Mouse (Mus musculus) heart, postnatal 36 days (tissue): Measurements from ENCODE around the gene Furin. TPM values are rescaled to one million over a fixed set of nuclear protein-coding genes. Genes with fewer than 3 reads are reported as not detected.
A peak's percentile ranks its signal among the peaks of the same experiment; 100 is the strongest.
"Not testable (repeated sequence)": the region's sequence is repeated elsewhere in the genome, so short reads cannot be mapped to it uniquely, and the experiment has no call there.

Experiments
- DNase-seq, 2 experiments: peaks; one replicate each; pipeline ENCODE4 v3.0.0; 2021 to 2022
- intact Hi-C: fragments of 180-260 bp; cut with DNase I; formaldehyde crosslinking; loops from one replicate; pipeline ENCODE4 v1.15.1; 2025
- total RNA-seq, 2 experiments: library from RNA; stranded (reverse); gene quantifications; 2 replicates each; pipeline ENCODE4 v1.2.3; 2021

Furin gene
- total RNA-seq, 2 experiments from 2014 or later: 111 to 120 TPM

DNA sequence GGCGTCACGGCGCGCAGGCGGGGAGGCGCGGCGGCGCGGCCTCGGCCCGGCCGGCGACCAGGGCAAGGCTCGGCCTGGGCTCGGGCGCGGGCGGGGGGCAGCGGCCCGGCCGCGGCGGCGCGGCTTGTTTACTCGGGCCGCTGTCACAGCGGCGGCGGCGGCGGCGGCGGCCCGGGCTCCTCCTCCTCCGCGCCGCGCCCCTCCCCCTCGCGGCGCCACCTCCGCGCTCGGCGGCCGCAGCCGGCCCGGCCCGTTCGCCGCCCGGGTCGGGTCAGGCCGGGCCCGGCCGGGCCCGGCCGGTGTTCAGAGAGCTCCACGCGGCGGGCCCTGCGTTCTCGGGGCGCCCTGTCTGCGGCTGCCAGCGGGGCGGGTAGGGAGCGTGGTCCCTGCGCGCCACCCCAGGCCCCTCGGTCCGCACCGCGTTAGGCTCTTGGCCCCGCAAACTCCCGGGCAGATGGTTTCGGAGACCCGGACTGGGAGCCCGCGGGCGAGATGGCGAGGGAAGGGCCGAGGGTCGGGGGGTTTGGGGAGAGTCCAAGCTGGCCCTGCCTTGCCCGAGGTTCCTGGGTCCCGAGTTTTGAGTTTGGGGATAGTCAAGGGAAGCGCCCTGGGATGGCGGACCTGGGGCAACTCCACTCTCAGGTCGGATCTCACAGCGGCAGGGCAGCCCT lies 2.5 kb downstream of the Furin start:
- DNase-seq: peak; percentile 80 to 81
- intact Hi-C loops: no loop called here

DNA sequence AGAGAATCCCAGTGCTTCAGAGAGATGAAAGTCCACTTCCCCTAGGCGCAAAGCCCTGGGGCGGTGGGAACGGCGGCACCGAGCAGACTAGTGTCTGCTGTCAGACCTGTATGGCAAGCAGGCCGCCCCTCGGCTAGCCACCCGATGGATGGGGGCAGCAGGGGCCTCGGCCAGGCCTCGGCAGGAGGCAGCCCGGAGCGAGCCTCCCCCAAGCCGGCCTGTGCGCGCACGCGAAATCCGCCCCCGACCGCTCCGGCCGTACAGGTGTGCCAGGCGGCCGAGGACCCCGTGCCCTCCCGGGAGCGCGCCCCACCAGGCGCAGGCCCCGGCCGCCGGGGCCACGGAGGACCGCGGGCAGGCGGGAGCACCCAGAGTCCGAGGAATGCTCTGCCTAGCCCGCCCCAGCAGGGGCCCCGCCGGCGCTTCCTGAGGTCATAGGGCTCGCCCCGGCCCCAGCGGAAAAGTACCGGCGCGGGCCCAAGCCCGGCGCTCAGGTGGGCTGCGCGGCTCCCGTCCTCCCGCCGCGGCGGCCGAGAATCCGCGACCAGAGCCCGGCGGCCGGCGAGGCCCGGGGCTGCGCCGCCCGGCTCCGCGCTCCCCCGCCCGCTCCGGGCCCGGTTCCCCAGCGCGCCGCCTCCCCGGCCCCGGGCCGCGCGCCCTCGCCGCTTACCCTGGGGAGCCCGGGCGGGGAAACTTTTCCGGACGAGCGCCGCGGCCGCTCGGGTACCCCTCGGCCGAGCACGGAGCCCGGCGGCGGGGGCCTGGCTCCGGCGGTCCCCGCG lies 3.2 kb downstream of the Furin start:
- intact Hi-C loops: loop anchor here (2.0 kb wide), 1 partner anchor 133 kb away; the partner anchor contains the start of gene Blm
- peak; percentile 55 to 73 for DNase-seq

DNA sequence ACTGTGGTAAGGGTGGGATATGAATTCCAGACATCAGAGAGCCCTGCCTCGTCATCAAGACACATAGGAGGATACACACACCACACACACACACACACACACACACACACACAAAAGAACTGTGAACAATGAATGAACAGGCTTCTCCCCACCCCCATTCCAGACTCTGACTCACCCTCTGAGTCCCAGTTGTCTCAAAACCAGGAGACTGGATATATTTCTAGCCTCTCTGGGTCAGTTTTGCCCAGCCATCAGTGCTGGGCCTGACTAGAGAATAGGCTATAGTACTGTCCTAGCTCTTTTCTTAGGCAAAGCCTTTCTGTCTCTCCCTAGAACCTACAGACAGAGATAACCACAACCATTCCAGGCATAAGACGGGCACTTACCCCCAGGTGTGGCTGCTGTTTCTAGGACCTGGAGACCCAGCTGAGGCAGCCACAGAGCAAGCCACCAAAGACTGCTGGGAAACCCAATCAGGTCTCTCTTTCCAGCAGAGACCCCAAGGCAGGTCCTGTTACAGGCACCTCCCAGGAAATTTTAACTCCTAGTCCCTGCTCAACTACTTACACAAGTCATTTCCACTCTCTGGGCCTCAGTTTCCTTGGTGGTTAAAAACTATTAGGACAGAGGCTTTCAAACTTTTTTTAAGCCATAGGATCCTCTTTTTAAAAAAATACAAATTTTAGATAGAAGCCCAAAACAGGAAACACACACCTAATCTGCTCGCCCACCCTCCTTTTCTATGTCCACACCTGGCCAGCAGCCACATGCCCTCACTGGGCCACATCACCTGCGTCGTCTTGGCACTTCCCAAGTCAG lies 4.0 kb downstream of the Furin start:
- no peak for DNase-seq
- intact Hi-C loops: loop anchor here (2.0 kb wide), 1 partner anchor 134 kb away; the partner anchor contains the start of gene Blm

DNA sequence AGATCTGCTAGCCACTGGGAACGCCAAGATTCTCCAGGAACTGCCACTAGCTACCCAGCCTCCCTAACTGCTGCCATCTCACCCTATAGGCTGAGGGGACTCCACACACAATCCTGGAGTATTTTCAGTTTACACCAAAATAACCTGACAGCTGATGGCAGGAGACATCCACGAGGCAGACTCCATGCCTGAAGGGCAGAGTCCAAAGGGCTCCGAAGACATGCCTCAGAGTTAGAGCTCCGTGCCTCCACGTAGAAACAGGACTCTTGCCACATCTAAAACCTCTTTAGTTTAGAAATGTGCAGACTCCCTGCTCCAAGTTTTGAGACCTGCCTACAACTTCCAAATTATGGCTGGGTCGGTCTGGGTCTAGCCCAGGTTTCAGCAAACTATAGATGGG lies 4.7 kb downstream of the Furin start:
- DNase-seq: no peak
- intact Hi-C loops: loop anchor here (2.0 kb wide), 1 partner anchor 134 kb away; the partner anchor contains the start of gene Blm

DNA sequence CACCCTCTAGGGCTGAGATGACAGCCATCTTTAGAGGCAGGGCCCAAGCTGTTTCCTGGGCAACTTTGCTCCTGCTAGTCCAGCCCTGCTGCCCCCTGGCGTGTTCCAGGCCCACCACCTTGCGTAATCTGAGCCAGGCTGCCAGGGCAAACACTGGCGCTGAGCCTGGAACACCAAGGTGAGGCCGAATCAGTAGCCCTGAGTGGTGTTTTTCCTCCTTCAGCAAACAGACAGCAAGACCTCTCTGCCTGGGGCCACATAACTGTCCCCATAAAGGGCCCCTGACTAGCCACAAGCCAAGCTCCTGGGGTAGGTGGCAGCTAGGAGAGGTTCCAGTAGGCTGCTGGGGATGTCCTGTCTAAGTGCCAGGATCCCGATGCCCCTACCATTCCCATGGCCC lies 5.1 kb downstream of the Furin start:
- peak; percentile 56 to 72 for DNase-seq
- intact Hi-C loops: loop anchor here (2.0 kb wide), 1 partner anchor 135 kb away; the partner anchor contains the start of gene Blm

DNA sequence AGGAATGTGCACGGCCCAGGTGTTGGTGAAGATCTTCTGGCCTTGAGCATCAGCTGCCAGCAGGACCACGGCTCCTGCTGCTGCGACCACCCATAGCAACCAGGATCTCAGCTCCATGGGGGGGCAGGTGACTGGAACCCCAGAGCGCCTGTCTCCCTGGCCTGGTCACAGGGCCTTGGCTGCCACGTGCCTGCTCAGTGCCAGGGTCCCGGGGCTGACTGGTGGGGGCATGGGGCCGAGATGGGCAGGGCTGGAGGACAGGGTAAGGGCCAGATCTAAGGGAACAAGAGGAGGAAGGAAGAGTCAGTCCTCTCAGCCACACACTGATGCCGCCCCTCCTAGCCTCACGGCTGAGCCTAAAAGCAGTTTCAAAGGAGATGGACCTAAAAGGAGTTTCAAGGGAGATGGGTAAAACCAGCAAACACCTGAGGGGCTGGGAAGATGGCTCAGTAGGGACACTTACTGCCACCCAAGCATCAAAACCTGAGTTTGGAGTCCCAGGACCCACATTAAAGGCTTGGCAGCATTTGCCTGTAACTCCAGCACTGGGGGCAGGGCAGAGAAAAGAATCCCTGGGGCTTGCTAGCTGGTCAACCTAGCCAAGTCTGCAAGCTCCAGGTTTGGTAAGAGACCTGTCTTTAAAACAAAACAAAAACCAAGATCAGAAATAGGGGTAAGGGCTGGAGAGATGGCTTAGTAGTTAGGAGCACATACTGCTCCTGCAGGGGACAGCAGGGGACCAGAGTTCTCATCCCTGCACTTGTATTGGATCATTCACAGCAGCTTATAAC lies 6.4 kb downstream of the Furin start:
- intact Hi-C loops: no loop called here

DNA sequence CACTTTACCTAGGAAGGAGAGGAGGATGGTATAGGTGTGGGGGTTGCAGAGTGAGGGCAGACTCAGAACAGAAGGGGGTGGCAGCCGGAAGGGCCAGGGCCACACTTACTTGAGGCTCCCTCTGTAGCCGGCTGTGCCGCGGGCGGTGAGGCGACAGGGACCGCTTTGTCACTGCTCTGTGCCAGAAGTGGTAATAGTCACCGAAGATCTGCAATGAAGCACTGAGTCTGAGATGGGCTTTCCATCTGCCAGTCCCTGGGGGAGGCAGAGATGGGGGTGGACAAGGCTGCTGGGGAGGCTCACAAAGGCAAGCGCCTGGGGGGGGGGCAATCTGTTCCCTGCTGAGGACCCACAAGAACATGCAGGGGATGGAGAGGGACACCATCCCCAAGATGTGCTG lies 7.2 kb downstream of the Furin start:
- no peak for DNase-seq
- intact Hi-C loops: no loop called here

More for the DNA sequence above, 6.4 kb downstream of the Furin start:
- DNase-seq: no peak

DNA sequence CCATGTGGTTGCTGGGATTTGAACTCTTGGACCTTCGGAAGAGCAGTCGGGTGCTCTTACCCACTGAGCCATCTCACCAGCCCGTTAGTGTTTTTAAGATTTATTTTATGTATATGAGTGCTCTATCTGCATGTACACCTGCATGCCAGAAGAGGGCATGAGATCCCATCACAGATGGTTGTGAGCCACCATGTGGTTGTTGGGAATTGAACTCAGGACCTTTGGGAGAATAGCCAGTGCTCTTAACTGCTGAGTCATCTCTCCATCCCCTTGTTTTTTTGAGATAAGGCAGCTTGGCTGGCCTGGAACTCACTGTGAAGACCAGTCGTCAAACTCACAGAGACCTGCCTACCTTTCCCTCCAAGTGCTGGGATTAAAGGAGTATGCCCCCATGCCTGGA lies 8.8 kb downstream of the Furin start:
- DNase-seq, intact Hi-C loops: not testable (repeated sequence)

DNA sequence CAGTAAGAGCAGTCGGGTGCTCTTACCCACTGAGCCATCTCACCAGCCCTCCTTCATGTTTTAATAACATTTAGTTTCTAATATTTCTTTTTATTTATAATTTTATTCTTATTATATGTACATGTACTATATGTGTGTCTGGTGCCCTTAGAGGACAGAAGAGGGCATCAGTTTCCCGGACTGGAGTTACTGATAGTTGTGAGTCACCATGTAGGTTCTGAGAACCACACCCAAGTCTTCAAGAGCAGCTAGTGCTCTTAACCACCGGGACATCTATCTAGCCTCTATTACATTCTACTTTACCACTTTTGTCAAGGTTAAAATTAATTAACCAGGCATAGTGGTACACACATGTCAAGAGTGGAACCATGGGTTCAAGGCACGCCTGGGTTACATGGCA lies 10.6 kb downstream of the Furin start:
- DNase-seq: no peak
- intact Hi-C loops: no loop called here

DNA sequence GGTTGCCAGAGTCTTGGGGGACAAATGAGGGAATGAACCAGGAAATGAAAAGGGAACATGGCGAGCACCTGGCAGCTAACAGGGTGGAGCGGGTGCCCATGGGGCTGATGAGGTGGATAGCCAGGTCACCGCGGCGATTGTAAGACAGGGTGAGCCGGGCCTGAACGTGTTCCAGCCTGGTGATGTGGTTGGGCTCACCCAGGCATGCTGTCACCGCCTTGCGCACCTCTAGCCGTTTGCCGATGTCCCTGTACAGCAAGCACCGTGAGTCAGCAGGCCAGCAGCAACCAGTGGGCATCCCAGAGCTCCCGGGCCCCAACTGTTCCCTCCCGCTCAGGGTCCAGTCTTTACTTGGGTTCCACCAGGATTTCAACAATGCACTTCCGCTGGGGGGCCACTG lies 13.1 kb downstream of the Furin start:
- DNase-seq: no peak
- intact Hi-C loops: no loop called here

DNA sequence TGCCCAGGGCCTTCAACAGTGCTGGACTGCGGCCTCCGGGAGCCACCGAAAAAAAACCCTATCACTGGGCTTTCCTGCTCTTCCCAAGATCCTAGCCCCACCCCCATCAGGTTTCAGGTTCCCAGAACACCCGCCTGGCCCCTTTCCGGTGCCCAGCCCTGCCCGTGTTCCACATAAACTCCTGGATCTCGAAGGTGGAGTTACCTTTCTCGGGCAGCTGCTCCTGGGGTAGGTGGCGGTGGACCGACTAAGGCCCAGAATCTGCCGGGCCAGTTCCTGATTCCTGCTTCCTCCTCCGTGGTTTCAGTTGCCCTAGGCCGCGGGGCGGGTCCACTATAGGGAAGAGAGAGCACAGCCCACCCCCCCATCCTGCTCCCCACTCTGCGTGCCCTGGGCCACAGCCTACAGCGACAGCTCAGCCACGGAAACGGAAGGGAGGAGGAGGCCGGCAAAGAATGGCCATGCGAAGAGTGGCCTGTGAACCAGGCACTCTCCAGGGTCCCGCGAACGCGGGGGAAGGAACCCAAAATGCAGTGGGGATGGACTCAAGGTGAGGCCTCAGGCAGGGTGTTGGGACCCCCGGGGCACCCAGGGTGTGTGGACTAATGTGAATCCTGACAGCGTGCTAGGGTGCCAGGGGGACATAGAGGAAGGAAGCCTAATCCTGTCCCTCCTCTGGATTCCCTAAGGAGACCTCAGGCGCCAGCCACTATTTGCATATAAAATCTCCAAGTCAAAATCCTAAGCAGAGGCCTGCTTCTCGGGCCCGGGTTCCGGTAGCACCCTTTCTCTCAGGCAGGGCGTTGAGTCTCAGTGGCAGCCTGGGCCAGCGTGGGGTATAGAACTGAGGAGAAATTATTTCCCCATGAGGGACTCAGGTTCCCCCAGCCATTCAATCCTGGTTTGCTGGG lies 17.3 kb downstream of the Furin start, which contains the start of gene Fes:
Gene Fes, minus strand, starts transcription at position 314 of the 911 bp plus-strand sequence.
- peak; percentile 75 to 82 for DNase-seq
- intact Hi-C loops: loop anchor here (5.0 to 10.0 kb wide), 3 partner anchors 299 to 457 kb away; partner anchors contain the start of gene Crtc3

DNA sequence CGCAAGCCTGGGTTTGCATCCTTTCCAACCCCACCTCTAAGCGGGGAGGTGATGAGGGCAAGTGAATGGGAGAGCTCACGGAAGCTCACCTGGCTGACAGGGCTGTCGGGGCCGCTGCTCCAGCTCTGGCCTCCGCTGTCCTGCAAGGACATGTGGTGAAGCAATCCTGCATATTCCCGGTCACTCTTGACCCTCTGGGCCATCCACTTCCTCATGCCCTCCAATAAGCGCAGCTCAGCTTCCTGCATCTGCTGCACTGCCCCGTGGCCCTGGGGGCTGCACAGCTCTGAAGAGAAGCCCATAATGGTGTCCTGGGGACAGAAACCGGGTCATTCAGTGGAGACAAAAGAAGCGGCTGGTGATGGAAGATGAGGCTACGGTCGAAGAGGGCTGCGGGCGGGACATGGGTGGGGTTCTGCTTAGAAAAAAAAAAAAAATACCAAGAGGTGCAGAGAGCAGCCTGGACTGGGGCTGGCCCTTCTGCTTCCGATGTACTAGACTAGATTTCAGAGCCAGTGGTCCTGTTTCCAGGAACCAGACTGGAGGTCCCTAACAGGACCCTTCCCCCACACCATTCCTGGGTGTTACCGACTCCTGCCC lies 18.1 kb downstream of the Furin start:
- peak; percentile 47 to 58 for DNase-seq
- intact Hi-C loops: loop anchor here (5.0 to 10.0 kb wide), 3 partner anchors 300 to 458 kb away; partner anchors contain the start of gene Crtc3

DNA sequence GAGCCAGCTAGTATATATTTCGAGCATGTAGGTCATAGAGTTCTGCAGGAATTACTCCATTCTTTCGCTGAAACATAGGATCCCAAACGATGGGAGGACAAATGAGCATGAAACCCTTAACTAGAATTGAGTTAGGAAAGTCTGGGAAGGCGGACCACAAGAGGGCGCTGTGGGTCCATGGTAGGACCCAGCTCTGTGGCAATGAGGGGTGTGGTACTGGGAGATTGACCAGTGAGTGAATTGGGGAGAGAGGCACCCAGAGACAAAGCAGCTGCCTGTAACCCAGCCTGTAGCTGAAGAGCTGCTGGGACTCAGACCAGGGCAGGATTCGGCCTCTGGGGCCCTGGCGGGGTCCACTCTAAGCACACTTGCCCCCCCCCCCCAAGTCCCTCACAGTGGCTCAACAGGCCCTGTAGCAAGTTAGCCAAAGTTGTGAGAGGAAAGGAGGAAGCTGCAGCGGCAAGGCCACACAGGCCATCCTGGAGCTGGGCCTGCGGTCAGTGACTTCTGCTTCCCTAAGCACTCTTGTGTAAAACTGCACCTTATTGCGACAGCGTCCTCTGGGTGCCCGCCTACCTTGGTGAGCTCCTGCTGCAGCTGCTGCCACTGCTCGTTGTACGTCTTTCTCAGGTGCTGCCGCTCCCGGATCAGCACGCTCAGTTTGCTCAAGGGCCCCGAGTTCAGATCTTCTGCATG lies 18.9 kb downstream of the Furin start:
- intact Hi-C loops: loop anchor here (1.0 to 10.0 kb wide), 5 partner anchors 194 to 458 kb away; partner anchors contain the start of gene Crtc3
- peak; percentile 94 to 97 for DNase-seq

DNA sequence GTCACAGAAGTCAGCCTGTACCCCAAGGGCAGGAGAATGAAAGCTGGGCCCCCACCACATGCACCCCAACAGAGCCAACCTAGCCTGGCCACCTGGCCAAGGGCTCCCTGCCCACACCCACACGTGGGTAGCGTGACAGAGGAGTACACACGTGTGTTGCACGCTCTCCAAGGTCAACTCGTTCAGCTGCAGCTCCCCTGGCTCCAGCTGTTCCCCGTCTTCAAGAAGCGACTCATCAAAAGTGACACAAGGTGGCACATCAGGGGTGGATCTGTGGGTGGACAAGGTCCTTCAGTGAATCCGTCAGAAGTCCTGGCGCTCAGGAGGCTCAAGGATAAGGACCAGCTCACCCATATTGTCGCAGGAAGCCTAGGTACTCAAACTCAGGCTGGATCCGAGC lies 22.3 kb downstream of the Furin start:
- intact Hi-C loops: loop anchor here (10.0 kb wide), 1 partner anchor 462 kb away; no protein-coding TSS in a partner anchor
- DNase-seq: no peak

DNA sequence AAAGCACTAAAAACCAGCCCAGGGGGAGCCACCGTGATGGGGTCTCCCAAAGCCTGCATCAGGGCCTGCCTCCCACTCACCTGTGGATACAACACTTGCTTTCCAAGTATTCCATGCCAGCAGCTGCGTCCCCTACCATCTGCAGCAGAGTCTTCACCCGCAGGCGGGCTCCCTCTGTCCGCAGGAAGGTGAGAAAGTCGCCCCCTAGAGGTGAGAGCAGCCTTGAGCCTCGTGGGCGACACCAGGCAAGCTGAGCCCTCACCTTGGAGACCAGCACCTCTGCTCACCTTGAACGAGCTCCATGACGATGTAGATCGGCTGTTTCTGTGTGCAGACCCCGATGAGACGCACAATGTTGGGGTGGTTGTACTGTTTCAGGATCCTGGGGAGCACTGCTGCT lies 25.7 kb downstream of the Furin start:
- intact Hi-C loops: loop anchor here (5.0 kb wide), 1 partner anchor 237 kb away; no protein-coding TSS in a partner anchor
- DNase-seq: no peak

DNA sequence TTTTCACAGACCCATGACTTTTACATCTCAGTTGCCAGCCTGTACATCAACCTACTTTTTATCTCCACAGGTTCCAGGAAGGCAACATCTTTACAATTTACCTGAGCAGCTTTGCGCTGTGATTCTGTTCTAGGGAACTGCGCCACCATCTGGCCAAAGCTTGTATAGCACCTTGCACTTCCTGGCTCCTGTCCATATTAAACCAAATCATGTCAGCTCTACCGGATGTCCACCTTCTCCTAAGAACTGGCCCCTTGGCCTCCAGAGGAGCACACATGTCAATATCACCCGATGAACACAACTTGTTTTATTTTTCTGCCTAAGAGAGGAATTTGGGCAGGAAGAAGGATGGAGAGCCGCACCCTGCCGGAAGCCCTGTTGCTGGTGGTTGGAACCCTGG lies 27.8 kb downstream of the Furin start:
- DNase-seq: peak; percentile 73 to 84
- intact Hi-C loops: loop anchor here (2.0 to 5.0 kb wide), 2 partner anchors 35 to 235 kb away; partner anchors contain the start of gene Hddc3

DNA sequence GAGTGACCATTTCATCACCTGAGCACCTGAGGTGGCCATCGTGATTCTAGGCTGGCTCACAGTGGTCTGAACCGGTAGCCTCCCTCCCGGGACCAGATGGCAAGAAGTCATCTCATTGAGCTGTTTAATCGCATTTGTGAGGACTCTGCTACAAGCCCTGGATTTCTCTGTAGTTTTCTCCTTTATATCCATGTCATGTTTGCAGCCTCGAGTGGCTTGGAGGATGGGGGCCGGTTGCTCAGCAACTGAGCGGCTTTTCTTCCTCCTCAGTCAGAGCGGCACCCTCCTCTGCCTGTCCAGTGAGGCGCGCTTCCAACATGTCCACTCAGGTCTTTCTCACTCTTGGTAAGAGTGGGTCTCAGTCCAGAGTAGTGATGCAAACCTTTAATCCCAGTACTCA lies 29.0 kb downstream of the Furin start:
- DNase-seq: no peak
- intact Hi-C loops: loop anchor here (2.0 to 5.0 kb wide), 2 partner anchors 33 to 234 kb away; partner anchors contain the start of gene Hddc3
